Mouse (Mus musculus): ENCODE measurements around the gene Stx17.

- TF ChIP-seq EP300 (IDR thresholded peaks at IDR 0.05; ENCODE audit: low read length) (no peak), ELF1 (IDR thresholded peaks at IDR 0.05; ENCODE audit: low read depth, low read length) (no peak), USF2 (conservative IDR thresholded peaks at IDR 0.05; ENCODE audit: low read depth, low read length) (no peak)
Measured at GRCm38 (mm10) chr4:48203564-48203963, 78.8 kb downstream of the Stx17 start.

All from CH12.LX (cell line).